Mouse (Mus musculus): ENCODE measurements at regions not wholly inside any gene's neighbourhood (a gene's known extent, or its start where the extent isn't known, plus 50 kb on each side); places are given as distances from the start of the nearest gene placed in this dataset.
"Not testable (repeated sequence)": the region's sequence is repeated elsewhere in the genome, so short reads cannot be mapped to it uniquely, and the experiment has no call there.

GRCm38 (mm10) chrX:5319085-5319484 lies 150.0 kb downstream of the Mycs start:
- not testable (repeated sequence) for DNase-seq (ENCODE audit: low spot score in 2 of 2)

GRCm38 (mm10) chrX:5311143-5311775 lies 157.8 kb downstream of the Mycs start:
- peak in 1 of 2 experiments; percentile 1 for DNase-seq (ENCODE audit: low spot score in 2 of 2)

- DNase-seq (ENCODE audit: low spot score in 2 of 2), result not testable (repeated sequence)
These were observed 158.5 kb downstream of the Mycs start for GRCm38 (mm10) chrX:5310576-5310975.

Data from urinary bladder, postnatal 36 days (tissue).